Mouse (Mus musculus) adrenal gland (tissue): Measurements from ENCODE around the gene C1qb.

Experiments used
- intact Hi-C: fragments of 180-260 bp; cut with DNase I; formaldehyde crosslinking; loops from one replicate; pipeline ENCODE4 v1.15.1; 2025

The C1qb gene

DNA sequence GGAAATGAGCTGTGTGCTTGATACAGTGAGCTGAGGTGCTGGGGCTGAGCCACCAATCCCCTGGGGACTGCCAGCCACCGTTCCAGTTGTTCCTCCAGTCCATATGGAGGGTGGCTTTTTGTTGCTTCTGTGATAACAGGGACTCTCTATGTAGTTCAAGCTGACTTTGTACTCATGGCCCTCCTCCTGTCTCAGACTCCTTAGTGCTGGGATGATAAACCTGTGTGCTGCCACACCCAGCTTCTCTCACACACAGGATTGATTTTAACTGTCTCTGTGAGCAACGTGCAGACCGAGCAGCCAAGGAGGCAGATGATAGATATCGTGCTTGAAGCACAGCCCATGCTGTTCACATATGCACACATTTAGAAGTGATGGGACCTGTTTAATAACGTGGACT, 33.9 kb downstream of the C1qb start:
- intact Hi-C loops = no loop called here

DNA sequence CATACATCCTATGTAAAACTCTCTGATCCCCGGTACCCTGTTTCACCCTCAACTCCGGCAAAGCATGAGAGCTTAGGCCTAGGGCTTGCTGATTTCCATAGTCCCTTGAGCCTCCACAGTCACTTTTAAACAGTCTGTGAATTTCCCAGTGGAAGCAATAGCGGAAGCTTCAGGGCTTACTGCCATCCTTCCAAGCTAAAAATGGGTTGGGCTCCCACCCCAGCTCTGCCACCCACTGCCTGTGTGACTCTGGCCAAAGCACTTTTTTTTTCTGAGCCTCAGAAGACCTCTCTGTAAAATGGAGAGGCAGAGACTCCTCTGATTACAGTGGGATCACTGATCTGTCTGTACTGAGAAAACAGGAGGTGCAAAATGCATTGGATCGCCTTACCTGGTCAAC, 37.4 kb downstream of the C1qb start:
- intact Hi-C loops = no loop called here

DNA sequence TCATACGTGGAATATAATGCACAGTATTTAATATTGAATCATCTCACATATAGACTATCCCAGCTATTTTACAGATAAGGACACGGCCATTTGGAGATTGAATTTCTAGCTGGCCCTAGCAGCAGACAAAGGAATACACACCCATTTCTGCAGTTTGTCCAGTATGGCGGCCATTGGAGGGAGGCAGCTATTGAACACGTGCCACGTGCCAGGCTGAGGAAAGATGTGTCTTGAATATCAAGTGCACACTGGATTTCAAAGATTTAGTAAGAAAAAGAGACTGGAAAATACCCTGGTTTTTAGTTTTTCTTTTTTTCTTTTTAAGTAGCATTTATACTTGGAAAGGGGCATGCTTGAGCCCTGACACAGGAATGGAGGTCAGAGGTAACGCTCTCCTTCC, 38.8 kb downstream of the C1qb start:
- intact Hi-C loops = no loop called here

DNA sequence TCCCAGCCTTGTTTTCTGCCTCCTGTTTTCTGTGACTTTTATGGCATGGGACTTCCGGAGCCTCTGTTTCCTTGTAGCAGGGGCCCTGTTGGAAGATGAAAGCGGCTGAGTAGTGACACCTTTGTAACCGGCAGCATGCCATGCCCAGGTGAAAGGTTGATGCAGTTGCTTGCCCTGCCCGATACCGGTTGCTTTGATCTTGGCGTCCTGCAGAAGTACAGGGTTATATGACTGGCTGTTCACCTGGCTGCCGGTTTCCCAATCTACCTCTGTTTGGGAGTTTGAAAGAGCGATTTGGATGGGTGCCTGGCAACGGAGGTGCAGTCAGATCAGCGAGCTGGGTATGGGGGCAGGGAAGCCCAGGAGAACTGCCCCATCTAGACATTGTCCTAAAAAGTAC, 43.2 kb downstream of the C1qb start:
- intact Hi-C loops = no loop called here

DNA sequence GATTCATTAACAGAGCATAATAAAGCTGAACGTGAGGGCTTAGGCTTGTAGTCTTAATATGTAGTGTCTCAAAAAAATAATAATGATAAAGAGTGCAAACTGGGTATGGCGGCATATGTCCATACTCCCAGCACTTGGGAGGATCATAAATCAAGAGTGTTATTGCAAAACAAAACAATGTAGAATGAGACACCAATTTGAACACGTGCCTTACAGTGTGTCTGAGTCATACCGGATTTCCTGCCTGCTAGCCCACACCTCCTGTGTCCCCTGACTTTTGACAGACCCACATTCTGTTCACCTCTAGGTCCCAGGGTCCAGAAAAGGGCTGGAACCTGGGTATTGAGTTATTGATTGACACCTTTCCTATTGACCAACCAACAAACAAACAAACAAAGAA, 44.0 kb downstream of the C1qb start:
- intact Hi-C loops = no loop called here

DNA sequence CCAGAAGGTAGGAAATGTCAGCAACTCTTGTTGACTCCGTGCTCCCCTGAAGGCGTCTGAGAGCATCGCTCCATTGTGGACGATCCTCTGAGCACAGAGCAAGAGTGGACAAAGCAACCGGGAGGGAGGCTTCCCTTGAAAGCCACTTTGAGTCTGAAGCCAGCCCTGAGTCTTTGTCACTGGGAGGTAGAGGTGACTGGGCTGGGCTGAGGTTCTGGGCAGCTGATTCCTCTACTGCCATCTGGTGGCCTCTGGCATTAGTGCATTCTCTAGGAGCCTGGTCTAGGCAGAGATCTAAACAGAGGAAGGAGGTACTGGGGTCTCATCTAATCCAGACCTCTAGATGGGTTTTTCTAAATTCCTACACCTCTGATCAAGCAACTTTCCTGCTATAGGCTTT, 44.9 kb downstream of the C1qb start:
- intact Hi-C loops = loop anchor here (1.0 kb wide), 1 partner anchor 163 kb away; no protein-coding TSS in a partner anchor

DNA sequence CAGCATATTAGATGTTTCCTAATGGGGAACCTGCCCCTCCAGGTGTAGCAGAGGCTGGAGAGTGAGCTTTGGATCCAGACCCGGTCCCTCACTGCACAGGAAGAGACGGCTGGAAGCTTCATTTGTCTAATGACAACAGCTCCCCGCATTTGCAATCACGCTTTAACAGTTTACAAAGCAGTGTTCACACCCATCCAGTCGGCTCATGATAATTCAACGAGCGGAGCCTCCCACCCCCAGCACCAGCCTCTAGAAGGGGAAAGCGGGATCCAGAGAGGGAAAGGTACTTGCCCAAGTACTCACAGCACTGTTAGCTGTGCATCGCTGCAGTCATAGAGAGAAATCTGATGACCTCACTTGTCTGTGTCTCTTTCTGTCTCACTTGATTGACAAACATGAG, 47.5 kb downstream of the C1qb start:
- intact Hi-C loops = no loop called here

DNA sequence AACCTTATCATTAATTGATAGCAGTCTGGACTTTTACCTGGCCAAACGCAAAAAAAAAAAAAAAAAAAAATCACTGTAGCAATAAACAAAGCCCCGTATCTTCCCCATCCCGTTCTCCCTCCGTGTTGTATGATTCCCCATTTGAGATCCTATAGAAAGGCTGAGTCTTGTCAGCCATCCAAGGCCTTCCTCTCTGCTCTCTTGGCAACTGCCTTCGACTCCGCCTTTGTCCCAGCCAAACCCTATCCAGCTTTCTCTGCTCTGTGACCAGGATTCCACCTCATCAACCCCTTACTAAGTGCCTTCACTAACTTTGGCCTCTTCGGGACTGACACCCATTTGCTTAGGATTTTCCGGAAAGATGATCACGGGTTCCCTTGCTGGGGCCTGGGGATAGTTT, 48.0 kb downstream of the C1qb start:
- intact Hi-C loops = no loop called here

DNA sequence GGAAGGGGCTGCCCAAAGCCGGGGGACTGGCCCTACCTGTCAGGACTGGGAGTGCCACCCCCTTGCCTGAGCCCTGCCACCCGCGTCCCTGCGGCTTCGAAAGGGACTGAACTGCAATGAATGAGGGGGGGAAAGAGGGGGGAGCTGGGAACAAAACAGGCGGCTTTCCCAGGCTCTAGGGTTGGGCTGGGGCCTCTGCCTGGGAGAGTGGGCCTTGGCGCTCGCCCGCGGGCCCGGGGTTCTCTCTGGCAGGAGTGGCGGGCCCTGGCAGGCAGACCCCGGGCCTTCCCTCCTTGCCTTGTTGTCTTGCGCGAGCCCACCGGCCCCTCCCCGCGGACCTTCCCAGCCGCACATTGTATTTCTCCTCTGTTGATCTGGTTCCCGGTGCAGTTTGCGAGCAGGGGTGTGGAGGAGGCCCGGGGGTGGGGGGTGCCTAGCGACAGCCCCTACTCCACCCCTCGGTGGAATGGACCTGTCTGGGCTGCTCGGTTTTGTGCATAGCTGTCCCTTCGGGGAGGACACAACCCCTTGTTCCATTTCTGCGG, 49.5 kb downstream of the C1qb start:
- intact Hi-C loops = no loop called here

DNA sequence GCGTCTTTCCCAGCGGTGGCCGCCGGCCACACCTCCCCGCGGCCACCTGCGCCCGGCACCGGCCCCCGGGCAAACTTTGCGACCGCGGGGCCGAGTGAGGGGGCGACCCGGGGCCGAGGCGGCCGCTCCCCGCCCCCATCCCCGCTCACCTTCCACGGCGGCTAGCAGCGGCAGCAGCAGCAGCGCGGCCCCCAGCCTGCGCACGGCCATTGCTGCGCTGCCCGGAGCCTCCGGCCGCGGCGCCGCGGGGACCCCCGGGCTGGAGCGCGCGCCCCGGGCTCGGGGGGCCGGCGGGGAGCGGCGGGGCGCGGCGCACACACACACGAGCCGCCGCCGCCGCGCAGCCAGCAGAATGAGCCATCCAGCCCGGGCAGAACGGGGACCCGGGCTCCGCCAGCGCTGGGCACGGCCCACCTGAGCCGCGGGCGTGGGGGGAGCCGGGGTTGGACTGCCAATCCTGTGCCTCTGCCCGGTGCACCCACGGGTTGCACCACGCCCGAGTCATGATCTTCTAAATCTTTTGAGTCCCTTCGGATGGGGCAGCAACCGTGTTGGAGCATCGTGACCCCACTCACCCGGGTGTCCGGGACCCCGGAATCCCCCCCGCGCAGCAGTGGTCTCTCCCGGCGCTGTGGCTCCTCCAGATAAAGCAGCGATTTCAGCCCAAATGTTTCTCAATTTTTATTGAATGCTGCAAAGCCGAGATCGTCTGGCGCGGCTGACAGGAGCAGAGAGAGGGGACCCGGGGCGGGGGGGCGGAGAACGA, 50.2 kb downstream of the C1qb start, which contains the start of gene Ephb2:
Gene Ephb2 (minus strand): TSS at position 368 of the 766 bp plus-strand sequence.
- intact Hi-C loops = no loop called here

DNA sequence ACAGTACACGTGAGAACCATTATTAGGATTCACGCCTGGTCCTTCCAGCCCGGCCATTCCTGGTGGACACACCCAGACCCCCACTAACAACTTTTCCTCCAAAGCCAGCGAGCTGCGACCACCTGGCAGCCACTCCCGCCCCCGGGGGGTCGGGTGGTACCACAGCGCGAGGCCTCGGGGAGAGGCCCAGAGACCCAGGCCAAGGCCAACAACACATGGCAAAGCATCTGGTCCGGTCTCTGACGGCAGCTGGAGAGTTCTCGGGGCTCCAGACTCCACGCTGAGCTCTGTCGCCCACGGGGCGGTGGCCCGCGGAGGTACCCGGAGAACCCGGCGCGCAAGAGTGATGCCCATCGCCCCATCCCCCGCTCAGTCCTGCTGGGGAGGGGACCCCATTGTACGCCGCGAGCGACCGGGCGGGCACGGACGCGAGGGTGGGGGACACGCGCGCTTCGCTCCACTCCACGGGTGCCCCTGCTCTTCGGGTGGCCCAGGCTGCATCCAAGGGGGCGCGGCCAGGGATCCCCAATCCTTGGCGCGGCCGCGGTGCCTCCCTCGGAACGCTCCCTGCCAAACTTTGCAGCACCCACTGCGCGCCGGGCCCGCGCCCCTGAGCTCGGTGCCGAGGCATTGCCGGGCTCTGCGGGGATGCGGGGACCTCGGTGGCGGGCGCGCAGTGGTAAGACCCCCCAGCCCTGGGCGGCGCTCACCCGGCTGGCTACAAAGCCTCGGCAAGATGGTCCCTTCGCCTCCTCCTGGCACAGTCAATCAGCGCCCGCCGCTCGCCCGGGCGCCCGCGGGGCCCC, 51.0 kb downstream of the C1qb start:
- intact Hi-C loops = no loop called here

DNA sequence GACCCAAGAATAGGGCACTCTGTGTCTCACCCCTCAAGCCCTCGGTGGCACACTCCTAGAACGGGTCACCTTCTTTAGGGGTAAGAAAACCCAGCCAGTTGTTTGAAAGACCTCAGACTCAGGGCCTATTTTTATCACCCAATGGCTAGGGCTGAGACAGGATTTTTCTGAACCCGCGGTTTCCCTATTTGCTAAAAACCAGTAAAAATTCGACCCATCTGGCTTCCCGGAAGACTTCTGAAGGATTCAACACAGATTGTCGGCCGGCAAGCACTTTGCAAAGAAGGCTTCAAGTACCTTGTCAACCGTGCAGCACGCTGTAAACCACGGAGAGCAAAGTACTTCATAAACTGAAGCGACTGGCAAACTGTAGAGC, 51.6 kb downstream of the C1qb start:
- intact Hi-C loops = no loop called here

DNA sequence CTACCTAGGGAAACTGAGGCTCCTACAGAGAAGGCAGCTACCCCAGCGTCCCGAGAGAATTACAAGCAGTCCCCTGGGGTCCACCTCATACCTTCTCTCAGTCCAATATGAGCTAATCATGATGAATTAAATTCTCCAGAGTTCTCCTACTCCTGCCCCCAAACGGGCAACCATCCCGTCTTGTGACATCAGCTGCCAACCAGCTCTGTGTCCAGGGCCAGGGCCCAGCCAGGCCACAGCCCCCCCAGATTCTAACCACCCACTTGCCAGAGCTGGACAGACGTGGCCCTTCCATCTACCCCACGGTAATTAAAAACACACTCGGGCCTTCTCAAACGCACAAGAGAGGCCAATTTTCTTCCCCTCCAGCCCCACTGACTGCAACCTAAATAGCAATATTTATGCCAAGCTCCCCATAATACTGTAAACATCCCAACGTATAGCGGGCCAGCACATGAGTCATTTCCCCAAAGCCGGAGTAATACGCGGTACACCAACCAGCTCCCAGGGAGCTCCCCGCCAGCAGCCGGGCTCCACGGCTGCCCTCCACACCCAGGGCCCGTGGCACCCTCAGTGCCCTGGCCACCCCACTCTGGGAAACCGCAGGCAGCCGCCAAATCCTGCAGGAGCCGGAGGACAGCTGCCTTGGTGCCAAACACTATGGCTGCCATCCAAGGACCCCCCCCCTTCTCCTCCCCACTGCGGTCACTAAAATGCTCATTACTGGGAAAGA, 52.2 kb downstream of the C1qb start:
- intact Hi-C loops = no loop called here

DNA sequence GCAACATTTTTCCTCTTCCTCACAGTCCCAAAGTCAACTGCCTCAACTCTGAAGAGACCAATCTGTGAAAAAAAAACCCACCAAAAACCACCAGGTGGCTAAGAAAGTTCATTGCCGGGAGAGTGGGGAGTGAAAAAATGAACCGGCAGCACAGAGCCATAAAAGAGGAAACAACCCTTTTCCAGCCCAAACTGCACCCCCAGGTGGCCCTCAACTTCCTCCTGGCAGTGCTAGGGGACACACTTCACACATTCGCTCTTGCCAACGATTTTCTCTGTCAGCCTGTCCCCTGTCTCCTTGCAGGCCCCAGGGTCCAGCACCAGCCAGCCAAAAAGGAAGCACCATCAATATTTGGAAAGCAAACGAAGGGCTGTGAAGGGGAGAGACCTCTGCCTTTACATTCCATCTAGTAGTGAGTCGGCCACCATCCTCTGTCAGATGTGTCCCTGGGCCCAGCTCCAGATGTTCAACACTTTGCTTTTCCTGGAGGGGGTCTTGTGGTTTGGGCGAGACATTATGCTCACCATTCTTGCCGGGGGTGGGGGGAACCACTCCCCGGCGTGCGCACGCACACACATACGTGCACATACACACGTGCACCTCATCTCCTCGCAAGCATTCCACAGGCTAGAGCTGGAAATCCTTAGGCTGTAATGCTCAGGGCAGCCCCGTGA, 53.3 kb downstream of the C1qb start:
- intact Hi-C loops = no loop called here

DNA sequence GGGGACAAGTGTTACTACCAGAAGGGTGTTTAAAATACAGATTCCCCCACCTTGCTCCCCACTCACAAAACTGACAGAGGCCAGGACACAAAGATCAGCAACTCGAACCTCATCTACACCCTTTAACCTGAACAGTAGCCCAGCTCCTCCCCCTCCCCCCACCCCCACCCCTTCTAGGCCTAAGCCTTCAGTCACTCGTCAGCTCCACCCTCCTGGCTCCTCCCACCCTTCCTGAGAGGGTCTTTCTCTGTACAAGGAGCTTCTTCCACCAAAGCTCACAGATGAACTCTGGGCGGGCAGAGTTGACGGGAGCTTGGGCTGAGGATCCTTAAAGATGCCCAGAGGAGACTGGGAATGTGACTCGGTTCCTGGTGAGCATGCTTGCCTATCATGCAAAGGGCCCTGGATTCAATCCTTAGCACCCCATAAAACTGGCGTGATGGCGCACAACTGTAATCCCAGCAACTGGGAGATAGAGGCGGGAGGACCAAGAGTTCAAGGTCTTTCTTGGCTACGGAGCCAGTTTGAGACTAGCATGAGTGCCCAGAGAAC, 55.6 kb downstream of the C1qb start:
- intact Hi-C loops = no loop called here
